Mouse (Mus musculus) stomach, postnatal 0 days (tissue): ENCODE measurements at regions not wholly inside any gene's neighbourhood (a gene's known extent, or its start where the extent isn't known, plus 50 kb on each side); places are given as distances from the start of the nearest gene placed in this dataset.

Source experiments
- ATAC-seq: fragments of 200-750 bp; cut with Nextera tagmentation; 2 replicates; pipeline ENCODE4 v1.8.0; 2017; ENCODE audit not compliant: low FRiP score, low TSS enrichment
- DNase-seq: peaks from one replicate; pipeline ENCODE4 v3.0.0-alpha.2; 2016; ENCODE audit warnings: low spot score
- H3K27ac ChIP-seq: fragments of 300-500 bp; sonication (generic); replicated peaks from 2 replicates; pipeline ENCODE4 v1.5.1; 2014; ENCODE audit warnings: mild to moderate bottlenecking, control low read depth
- H3K27me3 ChIP-seq: fragments of 300-500 bp; sonication (generic); 2 replicates; pipeline ENCODE4 v1.6.1; 2014; ENCODE audit warnings: low read length; ENCODE audit not compliant: control insufficient read depth, insufficient read depth
- H3K36me3 ChIP-seq: fragments of 300-500 bp; sonication (generic); 2 replicates; pipeline ENCODE4 v1.6.1; 2014; ENCODE audit warnings: low read length, mixed read lengths; ENCODE audit not compliant: control insufficient read depth, insufficient read depth
- H3K4me1 ChIP-seq: fragments of 300-500 bp; sonication (generic); replicated peaks from 2 replicates; pipeline ENCODE4 v1.6.1; 2014; ENCODE audit warnings: antibody characterized with exemption; ENCODE audit not compliant: control insufficient read depth, insufficient read depth
- H3K4me2 ChIP-seq: fragments of 300-500 bp; sonication (generic); replicated peaks from 2 replicates; pipeline ENCODE4 v1.6.1; 2014; ENCODE audit warnings: low read depth, mild to moderate bottlenecking, control low read depth, moderate library complexity
- H3K4me3 ChIP-seq: fragments of 300-500 bp; sonication (generic); 2 replicates; pipeline ENCODE4 v1.5.1; 2014; ENCODE audit warnings: low read depth, low read length, control low read depth
- H3K9ac ChIP-seq: fragments of 300-500 bp; sonication (generic); 2 replicates; pipeline ENCODE4 v1.6.1; 2014; ENCODE audit warnings: mild to moderate bottlenecking, low read length, control low read depth, mixed read lengths
- H3K9me3 ChIP-seq: fragments of 300-500 bp; sonication (generic); 2 replicates; pipeline ENCODE4 v1.6.1; 2016; ENCODE audit warnings: low read length; ENCODE audit not compliant: control insufficient read depth
- CTCF ChIP-seq: IDR thresholded peaks from 2 replicates; pipeline ENCODE4 v1.5.1; 2016; ENCODE audit warnings: antibody characterized with exemption, low read depth, mild to moderate bottlenecking, moderate library complexity
- EP300 ChIP-seq: optimal IDR thresholded peaks from 2 replicates; pipeline ENCODE3; 2016; ENCODE audit warnings: antibody characterized with exemption
- WGBS: fragments of 180-500 bp; shearing (Covaris S2); extraction: QIAGEN DNeasy Blood & Tissue Kit; methylation state at CpG from one replicate; pipeline ENCODE4 v1.1.7; 2014; 5-methylcytosine and 5-hydroxymethylcytosine counted together

- peak; percentile 62 for DNase-seq
- H3K36me3 ChIP-seq = no peaks in the 10 kb centered on the region
- peak; percentile 39; the same call in 1 of the 2 replicates for ATAC-seq
- no peaks in the 10 kb centered on the region for H3K4me1 ChIP-seq
- no peak overlapping the region for H3K9ac ChIP-seq
- no peak overlapping the region for H3K4me2 ChIP-seq
- no peaks in the 10 kb centered on the region for H3K27me3 ChIP-seq
- 43% methylated on average over 5 of the region's 5 CpGs for WGBS
- no peak overlapping the region for H3K4me3 ChIP-seq
- no peak for TF ChIP-seq EP300
- peak; percentile 64 for TF ChIP-seq CTCF
- no peaks in the 10 kb centered on the region for H3K9me3 ChIP-seq
- H3K27ac ChIP-seq = no peak overlapping the region
Measured at GRCm38 (mm10) chr1:119256097-119256473, 166.0 kb downstream of the Inhbb start.

- Histone ChIP-seq H3K9me3 (no peaks in the 10 kb centered on the region), H3K4me3 (no peak overlapping the region), H3K27ac (no peak overlapping the region), H3K27me3 (no peaks in the 10 kb centered on the region), H3K4me2 (no peak overlapping the region), H3K36me3 (no peaks in the 10 kb centered on the region), H3K4me1 (no peaks in the 10 kb centered on the region), H3K9ac (no peak overlapping the region)
- ATAC-seq (no peak), DNase-seq (no peak)
- TF ChIP-seq EP300 (no peak), CTCF (no peak)
- WGBS = 88% methylated on average over 20 of the region's 20 CpGs
Measured at GRCm38 (mm10) chr1:119255386-119256096, 166.5 kb downstream of the Inhbb start.

GRCm38 (mm10) chr1:119254928-119255327 is 167.1 kb downstream of the Inhbb start:
- Histone ChIP-seq H3K27me3 (no peaks in the 10 kb centered on the region), H3K4me2 (no peak overlapping the region), H3K9me3 (no peaks in the 10 kb centered on the region), H3K27ac (no peak overlapping the region), H3K4me3 (no peak overlapping the region), H3K9ac (no peak overlapping the region), H3K36me3 (no peaks in the 10 kb centered on the region), H3K4me1 (no peaks in the 10 kb centered on the region)
- no peak for TF ChIP-seq CTCF
- no peak for TF ChIP-seq EP300
- no peak for DNase-seq
- no peak for ATAC-seq
- WGBS = 98% methylated on average over 5 of the region's 5 CpGs

- TF ChIP-seq EP300 (no peak), CTCF (no peak)
- H3K9ac ChIP-seq = no peak overlapping the region
- no peak overlapping the region for H3K4me2 ChIP-seq
- H3K36me3 ChIP-seq = no peaks in the 10 kb centered on the region
- H3K4me3 ChIP-seq = no peak overlapping the region
- H3K4me1 ChIP-seq = no peaks in the 10 kb centered on the region
- DNase-seq (no peak), ATAC-seq (no peak)
- no peak overlapping the region for H3K27ac ChIP-seq
- WGBS = 57% methylated on average over 7 of the region's 7 CpGs
- no peaks in the 10 kb centered on the region for H3K9me3 ChIP-seq
- no peaks in the 10 kb centered on the region for H3K27me3 ChIP-seq
Measured at GRCm38 (mm10) chr1:119253371-119253851, 168.6 kb downstream of the Inhbb start.

- H3K9ac ChIP-seq = no peak overlapping the region
- H3K36me3 ChIP-seq = no peaks in the 10 kb centered on the region
- no peaks in the 10 kb centered on the region for H3K4me1 ChIP-seq
- no peak overlapping the region for H3K27ac ChIP-seq
- H3K27me3 ChIP-seq = no peaks in the 10 kb centered on the region
- no peak overlapping the region for H3K4me3 ChIP-seq
- no peaks in the 10 kb centered on the region for H3K9me3 ChIP-seq
- no peak overlapping the region for H3K4me2 ChIP-seq
- 86% methylated on average over 6 of the region's 6 CpGs for WGBS
- no peak for ATAC-seq
- DNase-seq = no peak
- TF ChIP-seq CTCF = no peak
- no peak for TF ChIP-seq EP300
Measured at GRCm38 (mm10) chr1:119252403-119252802, 169.6 kb downstream of the Inhbb start.

- Histone ChIP-seq H3K9me3 (no peaks in the 10 kb centered on the region), H3K36me3 (no peaks in the 10 kb centered on the region), H3K27me3 (no peaks in the 10 kb centered on the region), H3K27ac (no peak overlapping the region), H3K4me2 (no peak overlapping the region), H3K4me1 (no peaks in the 10 kb centered on the region), H3K4me3 (no peak overlapping the region), H3K9ac (no peak overlapping the region)
- 93% methylated on average over 5 of the region's 5 CpGs for WGBS
- ATAC-seq (no peak), DNase-seq (no peak)
- TF ChIP-seq CTCF = no peak
- TF ChIP-seq EP300 = no peak
Measured at GRCm38 (mm10) chr1:119251741-119252140, 170.3 kb downstream of the Inhbb start.
